Mouse (Mus musculus) adrenal gland, adult 2 months (tissue): Measurements from ENCODE around the gene Kctd5. TPM values are rescaled to one million over a fixed set of nuclear protein-coding genes. Genes with fewer than 3 reads are reported as not detected.
A peak's percentile ranks its signal among the peaks of the same experiment; 100 is the strongest.

Experiments used
- DNase-seq: peaks from one replicate; pipeline ENCODE4 v3.0.0; 2021
- polyA plus RNA-seq: library from polyadenylated mRNA; depleted of rRNA; stranded (reverse); fragments of >200 nt; gene quantifications from 2 replicates; pipeline ENCODE4 v1.2.3, GENCODE M21; 2012
- total RNA-seq, 2 experiments: library from RNA; stranded (reverse); gene quantifications; 2 replicates each; pipeline ENCODE4 v1.2.3; 2021

Kctd5 gene
- total and polyA plus RNA-seq, 3 experiments: 13.7 to 14.4 (median 13.8) TPM

- no peak for DNase-seq
Observed at GRCm38 (mm10) chr17:24037360-24037759, 35.9 kb downstream of the Kctd5 start.

DNA sequence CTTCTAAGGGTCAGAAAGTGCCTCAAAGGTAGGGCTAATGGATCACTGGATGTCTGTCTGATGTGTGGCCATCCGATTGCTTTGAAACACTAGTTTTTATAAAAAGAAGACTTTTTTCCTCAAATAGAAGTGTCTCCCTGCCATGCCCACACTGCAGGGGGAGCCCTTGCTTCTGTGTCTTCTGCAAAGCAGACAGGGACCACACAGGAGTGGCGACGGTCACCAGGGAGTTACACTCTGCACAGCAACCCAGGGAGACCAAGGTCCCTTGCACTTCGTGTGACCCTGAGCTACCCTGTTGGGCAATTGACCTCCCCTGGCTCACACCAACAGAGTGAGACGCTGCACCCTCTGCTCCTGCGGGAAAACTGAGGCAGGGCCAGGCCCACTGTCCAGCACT is 36.3 kb downstream of the Kctd5 start:
- DNase-seq: peak; percentile 46

GRCm38 (mm10) chr17:24035087-24035486 is 38.2 kb downstream of the Kctd5 start:
- no peak for DNase-seq

GRCm38 (mm10) chr17:24030551-24030950 is 42.7 kb downstream of the Kctd5 start:
- no peak for DNase-seq

DNA sequence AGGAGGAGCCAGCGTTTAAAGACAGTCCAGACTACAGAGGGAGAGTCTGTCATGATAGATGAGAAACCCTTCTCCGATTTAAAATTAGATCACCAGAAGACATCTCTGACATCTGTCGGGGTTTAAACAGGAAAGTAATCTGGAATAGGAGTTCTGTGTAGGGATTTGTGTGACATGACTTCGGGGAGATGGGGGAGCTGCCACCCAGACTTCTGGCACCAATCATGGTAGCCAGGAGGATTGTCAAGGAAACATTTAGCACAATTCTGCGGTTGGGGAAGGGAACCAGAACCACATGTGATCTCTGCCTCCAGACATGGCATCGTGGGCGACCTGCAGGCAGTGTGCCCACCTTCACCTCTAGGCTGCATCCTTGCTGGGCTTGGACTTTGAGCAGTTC is 43.8 kb downstream of the Kctd5 start:
- no peak for DNase-seq

DNA sequence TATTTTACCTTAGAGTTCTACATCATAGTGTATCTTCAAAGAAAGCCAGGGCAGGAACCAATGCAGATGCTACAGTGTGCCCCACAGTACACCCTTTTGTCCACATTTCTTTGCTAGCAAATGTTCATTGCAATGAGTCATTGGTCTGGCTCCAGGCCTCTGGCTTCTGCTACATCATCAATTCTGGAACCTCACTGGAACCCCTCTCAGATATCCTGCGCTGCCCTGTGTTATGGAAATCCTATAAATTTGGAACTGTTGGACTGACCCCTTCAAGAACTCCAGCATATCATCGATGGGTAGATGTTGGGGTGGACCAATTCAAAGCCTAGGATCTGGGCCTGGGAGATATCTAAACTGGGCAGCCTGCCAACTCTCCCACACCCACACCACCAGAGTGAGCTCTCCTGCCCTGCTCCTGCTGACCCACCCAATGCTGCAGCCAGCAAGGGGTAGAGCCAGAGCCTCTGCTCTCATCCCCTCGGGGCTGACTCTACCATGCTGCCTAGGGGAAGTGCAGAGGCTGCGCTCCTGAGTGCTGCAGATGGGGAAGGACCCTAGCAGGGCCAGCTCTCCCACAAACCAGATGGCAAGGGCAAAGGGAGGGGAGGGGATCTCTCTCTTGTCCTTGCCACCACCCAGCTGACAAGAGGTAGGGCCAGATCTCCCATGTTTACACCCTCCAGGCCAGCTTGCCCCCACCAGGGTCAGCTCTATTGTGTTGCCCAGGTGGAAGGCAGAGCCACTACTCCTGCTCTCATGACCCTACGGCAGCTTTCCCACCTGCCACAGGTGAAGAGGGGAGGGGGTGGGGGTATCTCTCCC is 51.7 kb downstream of the Kctd5 start:
- DNase-seq: peak; percentile 30

GRCm38 (mm10) chr17:24020696-24021095 is 52.6 kb downstream of the Kctd5 start:
- no peak for DNase-seq

DNA sequence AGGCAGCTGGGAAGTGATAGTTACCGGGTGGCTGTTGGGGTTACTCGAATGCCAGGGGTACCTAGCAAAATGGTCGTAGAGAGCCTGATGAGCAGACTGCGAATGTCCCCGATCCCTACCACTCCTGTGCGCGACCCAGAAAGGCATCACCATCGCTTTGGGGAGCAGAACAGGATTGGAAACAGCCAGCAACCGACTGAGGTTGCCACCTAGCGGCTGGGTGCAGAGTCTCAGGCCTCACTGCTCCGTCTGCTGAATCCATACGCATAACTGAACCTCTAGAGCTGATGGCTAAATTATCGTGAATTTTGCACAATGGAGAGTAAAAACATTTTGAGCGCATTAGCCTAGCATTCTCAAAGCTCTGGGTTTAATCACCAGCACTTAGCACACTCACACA is 57.6 kb downstream of the Kctd5 start:
- DNase-seq: peak; percentile 51

GRCm38 (mm10) chr17:24014433-24014965 is 58.8 kb downstream of the Kctd5 start:
- no peak for DNase-seq

DNA sequence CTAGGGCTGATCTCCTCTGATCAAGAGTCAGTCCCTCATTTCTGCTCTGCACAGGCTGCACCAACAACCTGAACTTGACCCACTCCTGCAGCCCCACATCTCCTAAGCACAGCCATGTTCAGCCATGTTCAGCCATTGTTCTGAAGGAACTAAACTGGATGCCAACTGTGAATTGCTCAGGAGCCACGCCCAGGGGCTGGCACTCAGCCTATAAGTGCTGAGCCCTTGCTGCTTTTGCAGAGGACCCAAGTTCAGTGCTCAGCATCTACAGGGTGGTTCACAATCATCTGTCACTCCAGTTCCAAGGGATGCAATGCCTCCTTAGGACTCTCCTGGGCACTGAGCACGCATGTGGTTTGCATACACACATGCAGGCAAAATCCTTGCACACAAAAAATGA is 60.4 kb downstream of the Kctd5 start:
- no peak for DNase-seq

DNA sequence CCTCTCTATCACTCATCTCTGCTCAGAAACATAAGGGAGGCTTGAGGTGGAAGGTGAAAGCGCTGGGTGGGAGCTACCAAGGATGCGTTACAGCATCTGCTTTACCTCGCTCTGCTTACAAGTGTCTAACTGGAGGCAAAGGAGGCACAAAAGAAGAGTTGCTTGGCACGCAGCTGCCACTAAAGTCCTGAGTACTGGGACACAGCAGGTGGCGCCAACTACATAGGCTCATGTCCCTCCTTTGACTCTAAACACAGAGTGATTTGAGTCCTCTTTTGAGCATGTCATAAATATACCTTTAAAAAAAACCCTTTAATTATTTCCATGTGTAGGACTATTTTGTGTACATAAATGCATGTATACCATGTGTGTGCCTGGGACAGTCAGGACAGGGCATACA is 63.7 kb downstream of the Kctd5 start:
- DNase-seq: no peak

DNA sequence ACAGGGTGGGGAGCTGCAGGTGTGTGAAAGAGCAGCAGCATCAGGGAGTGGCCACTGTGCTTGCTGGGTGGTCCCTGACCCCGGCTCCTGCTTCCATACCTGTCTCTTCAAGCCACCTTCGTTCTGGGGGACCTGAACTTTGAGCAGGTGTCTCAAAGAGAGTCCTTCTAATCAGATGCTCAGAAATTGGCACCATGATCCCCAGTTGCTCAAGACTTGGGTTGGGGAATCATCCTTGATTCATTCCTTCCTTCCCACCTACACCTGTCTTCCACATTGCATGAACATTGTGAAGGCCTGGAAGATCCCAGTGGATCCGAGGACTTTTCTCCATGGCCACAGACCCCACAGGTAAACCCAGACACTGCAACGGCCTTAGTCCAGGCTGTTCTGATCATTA is 65.2 kb downstream of the Kctd5 start:
- no peak for DNase-seq

DNA sequence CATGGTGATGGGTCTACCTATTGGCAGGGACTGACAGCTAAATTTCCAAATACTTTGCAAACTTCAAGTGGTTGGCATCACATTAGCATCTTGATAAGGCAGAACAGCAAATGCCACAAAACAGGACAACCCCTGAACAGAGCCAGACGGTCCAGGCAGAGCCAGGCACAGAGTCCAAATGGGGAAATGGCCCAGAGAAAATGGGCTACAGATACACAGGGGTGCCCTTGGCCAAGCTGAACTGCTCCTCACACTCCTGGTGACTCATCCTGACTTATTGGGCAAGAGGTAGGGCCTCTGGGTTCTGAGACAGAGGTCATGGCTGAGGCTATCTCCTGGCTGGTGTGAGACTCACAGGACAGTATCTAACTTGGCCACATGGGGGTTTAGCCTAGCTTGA is 65.9 kb downstream of the Kctd5 start:
- peak; percentile 92 for DNase-seq

DNA sequence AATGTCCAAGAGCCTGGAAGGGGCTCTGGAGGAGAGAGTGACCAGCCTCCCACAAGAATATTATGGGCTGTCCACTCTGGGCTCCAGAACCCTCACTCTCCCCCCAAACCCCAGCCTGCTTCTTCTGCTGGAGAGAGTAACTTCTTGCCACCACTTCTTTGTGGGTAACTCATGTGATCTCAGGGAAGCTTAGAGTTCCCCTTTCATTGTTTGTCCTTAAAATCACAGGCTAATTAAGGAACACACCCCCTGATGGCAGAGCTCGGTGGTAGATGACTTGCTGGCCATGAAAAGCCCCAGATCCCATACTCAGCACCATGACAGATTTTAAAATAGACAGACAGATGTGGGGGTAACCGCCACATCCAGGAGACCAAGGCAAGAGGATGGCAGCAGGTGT is 66.4 kb downstream of the Kctd5 start:
- no peak for DNase-seq

GRCm38 (mm10) chr17:24005049-24005448 is 68.2 kb downstream of the Kctd5 start:
- no peak for DNase-seq

GRCm38 (mm10) chr17:24004071-24004665 is 69.1 kb downstream of the Kctd5 start:
- peak; percentile 83 for DNase-seq

DNA sequence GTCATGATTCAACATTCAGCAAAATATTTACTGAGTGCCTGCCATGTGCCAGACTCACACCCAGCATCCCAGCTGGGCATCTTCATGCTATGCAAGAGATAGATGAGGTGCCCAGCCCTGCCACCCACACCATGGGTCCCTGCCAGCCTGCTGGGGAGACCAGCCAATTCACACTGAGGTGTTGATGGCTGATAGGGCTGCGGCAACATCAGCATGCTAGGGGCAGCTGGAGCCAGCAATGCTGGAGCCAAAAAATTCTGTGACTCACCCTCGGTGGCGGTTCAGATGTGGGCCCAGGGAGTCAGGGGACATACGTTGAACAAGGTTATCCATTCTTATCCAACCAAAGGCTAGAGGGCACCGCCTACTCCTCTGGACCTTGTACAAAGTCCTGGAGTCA is 72.9 kb downstream of the Kctd5 start:
- DNase-seq: peak; percentile 81

DNA sequence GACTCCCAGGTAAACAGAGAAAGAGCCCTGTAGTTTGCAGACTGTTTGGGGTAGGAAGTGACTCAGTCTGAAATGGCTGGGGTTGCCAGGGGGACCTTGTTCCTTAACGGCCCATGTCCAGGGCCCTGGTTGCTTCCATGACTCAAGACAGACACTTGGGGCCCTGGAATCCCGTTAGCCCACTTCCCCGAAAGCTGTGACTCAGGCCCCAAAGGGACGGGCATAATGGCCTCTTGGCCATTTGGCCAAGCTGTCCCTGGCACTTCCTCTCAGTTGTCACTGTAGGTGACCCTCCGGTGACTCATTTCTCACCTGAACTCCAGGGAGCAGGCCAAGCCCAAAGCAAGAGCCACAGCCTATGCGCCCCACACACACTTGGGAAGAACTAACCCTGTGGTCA is 74.9 kb downstream of the Kctd5 start:
- no peak for DNase-seq

- no peak for DNase-seq
Observed at GRCm38 (mm10) chr17:23997901-23998300, 75.4 kb downstream of the Kctd5 start, which contains the start of gene Prss22. Gene Prss22 (minus strand): TSS chr17:23998100.
